Mouse (Mus musculus): Measurements from ENCODE around the gene Ssr3. TPM values are rescaled to one million over a fixed set of nuclear protein-coding genes. Genes with fewer than 3 reads are reported as not detected.
"Not testable (repeated sequence)": the region's sequence is repeated elsewhere in the genome, so short reads cannot be mapped to it uniquely, and the experiment has no call there.

The Ssr3 gene
- polyA plus RNA-seq, 1 experiment: 69.4 TPM

GRCm38 (mm10) chr3:65407891-65408290, 15.5 kb upstream of the Ssr3 start:
- no peak for DNase-seq
- Histone ChIP-seq H3K4me3 (replicated peaks; ENCODE audit: extremely low read depth, low read depth, low read length) (no peak overlapping the region), H3K4me1 (ENCODE audit: control insufficient read depth, insufficient read depth, low read length) (no peaks in the 10 kb centered on the region)
- TF ChIP-seq CTCF (IDR thresholded peaks at IDR 0.05; ENCODE audit: insufficient read depth, low read length): no peak
- TF ChIP-seq POLR2A (IDR thresholded peaks at IDR 0.05; ENCODE audit: borderline replicate concordance, extremely low read depth, low read depth, low read length): no peak

- no peaks in the 10 kb centered on the region for H3K4me1 ChIP-seq (ENCODE audit: control insufficient read depth, insufficient read depth, low read length)
- WGBS: 75% methylated on average over 4 of the region's 4 CpGs
- no peak for DNase-seq
- TF ChIP-seq CTCF (IDR thresholded peaks at IDR 0.05; ENCODE audit: insufficient read depth, low read length) (no peak), POLR2A (IDR thresholded peaks at IDR 0.05; ENCODE audit: borderline replicate concordance, extremely low read depth, low read depth, low read length) (no peak)
- H3K4me3 ChIP-seq (replicated peaks; ENCODE audit: extremely low read depth, low read depth, low read length): no peak overlapping the region
These were observed 13.4 kb upstream of the Ssr3 start for GRCm38 (mm10) chr3:65405781-65406180.

GRCm38 (mm10) chr3:65397566-65397965, 5.1 kb upstream of the Ssr3 start:
- no peak for DNase-seq
- WGBS: 91% methylated on average over 3 of the region's 3 CpGs
- Histone ChIP-seq H3K4me1 (ENCODE audit: control insufficient read depth, insufficient read depth, low read length) (no peaks in the 10 kb centered on the region), H3K4me3 (replicated peaks; ENCODE audit: extremely low read depth, low read depth, low read length) (no peak overlapping the region)
- TF ChIP-seq CTCF (IDR thresholded peaks at IDR 0.05; ENCODE audit: insufficient read depth, low read length) (no peak), POLR2A (IDR thresholded peaks at IDR 0.05; ENCODE audit: borderline replicate concordance, extremely low read depth, low read depth, low read length) (no peak)

- Histone ChIP-seq H3K4me3 (replicated peaks; ENCODE audit: extremely low read depth, low read depth, low read length) (no peak overlapping the region), H3K4me1 (ENCODE audit: control insufficient read depth, insufficient read depth, low read length) (no peaks in the 10 kb centered on the region)
- TF ChIP-seq CTCF (IDR thresholded peaks at IDR 0.05; ENCODE audit: insufficient read depth, low read length) (no peak), POLR2A (IDR thresholded peaks at IDR 0.05; ENCODE audit: borderline replicate concordance, extremely low read depth, low read depth, low read length) (no peak)
- WGBS: 70% methylated on average over 4 of the region's 4 CpGs
- no peak for DNase-seq
These were observed 4.5 kb upstream of the Ssr3 start for GRCm38 (mm10) chr3:65396835-65397504.

- not testable (repeated sequence) for H3K4me3 ChIP-seq (replicated peaks; ENCODE audit: extremely low read depth, low read depth, low read length); H3K4me1 ChIP-seq (ENCODE audit: control insufficient read depth, insufficient read depth, low read length); DNase-seq
- WGBS: 85% methylated on average over 1 of the region's 1 CpGs
These were observed 2.7 kb upstream of the Ssr3 start for GRCm38 (mm10) chr3:65395111-65395510.

GRCm38 (mm10) chr3:65391784-65392420, 521 bp downstream of the Ssr3 start:
- no peak for DNase-seq
- H3K4me3 ChIP-seq (replicated peaks; ENCODE audit: extremely low read depth, low read depth, low read length): peak overlapping the region; percentile 98
- peaks cover 3% of the 10 kb centered on the region; the same call in 1 of the 2 replicates for H3K4me1 ChIP-seq (ENCODE audit: control insufficient read depth, insufficient read depth, low read length)
- TF ChIP-seq POLR2A (IDR thresholded peaks at IDR 0.05; ENCODE audit: borderline replicate concordance, extremely low read depth, low read depth, low read length): no peak
- under 1% methylated on average over 37 of the region's 37 CpGs for WGBS

GRCm38 (mm10) chr3:65391222-65391783, 1.1 kb downstream of the Ssr3 start:
- no peak for TF ChIP-seq POLR2A (IDR thresholded peaks at IDR 0.05; ENCODE audit: borderline replicate concordance, extremely low read depth, low read depth, low read length)
- no peak for TF ChIP-seq CTCF (IDR thresholded peaks at IDR 0.05; ENCODE audit: insufficient read depth, low read length)
- peak overlapping the region; percentile 98 for H3K4me3 ChIP-seq (replicated peaks; ENCODE audit: extremely low read depth, low read depth, low read length)
- no peak for DNase-seq
- 27% methylated on average over 6 of the region's 6 CpGs for WGBS
- peaks cover 3% of the 10 kb centered on the region; the same call in 1 of the 2 replicates for H3K4me1 ChIP-seq (ENCODE audit: control insufficient read depth, insufficient read depth, low read length)

GRCm38 (mm10) chr3:65385771-65386170, 6.7 kb downstream of the Ssr3 start:
- TF ChIP-seq POLR2A (IDR thresholded peaks at IDR 0.05; ENCODE audit: borderline replicate concordance, extremely low read depth, low read depth, low read length) (no peak), CTCF (IDR thresholded peaks at IDR 0.05; ENCODE audit: insufficient read depth, low read length) (no peak)
- H3K4me1 ChIP-seq (ENCODE audit: control insufficient read depth, insufficient read depth, low read length): peaks cover 3% of the 10 kb centered on the region
- no peak for DNase-seq
- no peak overlapping the region for H3K4me3 ChIP-seq (replicated peaks; ENCODE audit: extremely low read depth, low read depth, low read length)

- Histone ChIP-seq H3K4me1 (ENCODE audit: control insufficient read depth, insufficient read depth, low read length) (peaks cover 3% of the 10 kb centered on the region), H3K4me3 (replicated peaks; ENCODE audit: extremely low read depth, low read depth, low read length) (no peak overlapping the region)
- WGBS: 79% methylated on average over 3 of the region's 3 CpGs
- DNase-seq: no peak
- TF ChIP-seq POLR2A (IDR thresholded peaks at IDR 0.05; ENCODE audit: borderline replicate concordance, extremely low read depth, low read depth, low read length): no peak
- TF ChIP-seq CTCF (IDR thresholded peaks at IDR 0.05; ENCODE audit: insufficient read depth, low read length): no peak
These were observed 8.0 kb downstream of the Ssr3 start for GRCm38 (mm10) chr3:65384431-65384830.

- H3K4me3 ChIP-seq (replicated peaks; ENCODE audit: extremely low read depth, low read depth, low read length): no peak overlapping the region
- no peak for TF ChIP-seq CTCF (IDR thresholded peaks at IDR 0.05; ENCODE audit: insufficient read depth, low read length)
- TF ChIP-seq POLR2A (IDR thresholded peaks at IDR 0.05; ENCODE audit: borderline replicate concordance, extremely low read depth, low read depth, low read length): no peak
- DNase-seq: no peak
- H3K4me1 ChIP-seq (ENCODE audit: control insufficient read depth, insufficient read depth, low read length): peaks cover 2% of the 10 kb centered on the region
- WGBS: 70% methylated on average over 4 of the region's 4 CpGs
These were observed 11.3 kb downstream of the Ssr3 start for GRCm38 (mm10) chr3:65381094-65381493.

Data from lung, adult 2 months (tissue).